Mouse (Mus musculus): ENCODE data around the gene Chtop.

Gene Chtop

DNA sequence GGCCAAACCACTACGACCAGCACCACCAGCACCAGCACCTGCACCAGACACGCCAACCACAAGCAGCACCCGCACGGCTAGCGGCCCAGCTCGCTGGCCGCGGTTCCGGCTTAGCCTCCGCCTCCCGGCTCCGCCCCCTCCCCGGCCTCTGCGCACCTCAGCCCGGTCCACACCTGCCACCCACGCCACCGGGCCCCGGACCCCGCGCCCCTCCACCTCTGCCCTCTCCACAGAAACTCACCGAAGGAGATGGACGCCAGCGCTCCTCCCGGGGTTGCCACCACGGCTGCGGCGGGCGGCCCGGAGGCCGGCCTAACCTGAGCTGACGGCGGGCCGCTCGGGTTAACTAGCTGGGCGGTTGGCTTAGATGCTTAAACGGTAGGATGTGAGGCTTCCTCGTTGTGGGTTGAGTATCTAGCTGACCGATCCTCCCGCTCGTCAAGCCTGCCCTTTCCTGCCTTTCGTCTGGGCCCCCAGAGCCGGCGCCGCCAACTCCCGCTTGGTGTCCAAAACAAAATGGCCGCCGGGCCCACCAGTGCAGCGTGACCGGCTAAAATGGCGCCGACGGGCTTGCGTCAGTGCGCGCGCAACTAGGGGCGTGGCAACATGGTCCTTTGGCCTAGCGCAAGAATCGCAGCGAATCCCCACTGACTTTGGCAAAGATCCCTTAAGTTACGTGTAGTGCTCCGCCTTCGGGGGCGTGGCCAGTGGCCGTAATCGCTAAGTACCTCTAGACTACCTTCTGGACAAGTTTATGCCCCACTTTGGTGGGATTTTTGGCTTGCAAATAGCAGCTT, at the start of gene Chtop:
Gene Chtop, minus strand, starts transcription at position 549 of the 797 bp plus-strand sequence.
- DNase-seq = peak; percentile 99 to 100

- DNase-seq = no peak
Measured at GRCm38 (mm10) chr3:90555954-90556353, 46.7 kb upstream of the Chtop start.

DNA sequence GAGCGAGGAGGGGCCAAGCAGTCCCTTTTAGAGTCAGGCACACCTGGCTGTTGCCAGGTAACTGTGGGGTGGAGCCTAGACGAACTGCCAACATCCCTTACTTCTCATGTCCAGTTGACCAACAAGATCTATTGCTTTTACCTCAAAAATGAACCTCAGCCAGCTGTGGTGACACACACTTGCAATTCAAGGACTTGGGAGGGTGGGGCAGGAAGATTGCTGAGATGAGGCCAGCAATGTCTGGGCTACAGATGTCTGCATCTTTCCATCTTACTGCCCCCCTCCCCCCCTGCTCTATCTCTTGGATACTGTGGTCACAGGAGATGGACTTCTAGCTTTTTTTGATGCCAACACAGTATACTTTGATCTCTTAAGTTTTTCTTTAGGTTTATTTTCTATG, 42.9 kb upstream of the Chtop start:
- DNase-seq = no peak

- DNase-seq = no peak
Measured at GRCm38 (mm10) chr3:90550421-90550790, 41.1 kb upstream of the Chtop start.

GRCm38 (mm10) chr3:90549676-90550420, 40.5 kb upstream of the Chtop start:
- no peak for DNase-seq

DNA sequence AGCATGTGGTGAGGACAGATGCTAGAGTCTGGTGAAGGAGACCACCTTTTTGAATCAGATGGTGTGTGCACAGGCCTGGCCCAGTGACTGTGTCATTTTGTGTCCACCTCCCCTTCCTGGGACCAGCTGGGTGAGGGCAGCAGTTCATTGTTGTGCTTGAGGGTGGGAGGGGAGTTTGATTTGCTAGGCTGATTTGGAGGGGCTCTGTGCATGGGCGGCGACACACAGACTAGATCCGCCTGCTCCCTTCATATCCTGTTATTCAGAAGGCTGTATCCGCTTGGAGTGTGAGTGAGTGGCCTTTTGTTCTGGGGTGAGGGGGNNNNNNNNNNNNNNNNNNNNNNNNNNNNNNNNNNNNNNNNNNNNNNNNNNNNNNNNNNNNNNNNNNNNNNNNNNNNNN, 31.6 kb upstream of the Chtop start:
- no peak for DNase-seq

DNA sequence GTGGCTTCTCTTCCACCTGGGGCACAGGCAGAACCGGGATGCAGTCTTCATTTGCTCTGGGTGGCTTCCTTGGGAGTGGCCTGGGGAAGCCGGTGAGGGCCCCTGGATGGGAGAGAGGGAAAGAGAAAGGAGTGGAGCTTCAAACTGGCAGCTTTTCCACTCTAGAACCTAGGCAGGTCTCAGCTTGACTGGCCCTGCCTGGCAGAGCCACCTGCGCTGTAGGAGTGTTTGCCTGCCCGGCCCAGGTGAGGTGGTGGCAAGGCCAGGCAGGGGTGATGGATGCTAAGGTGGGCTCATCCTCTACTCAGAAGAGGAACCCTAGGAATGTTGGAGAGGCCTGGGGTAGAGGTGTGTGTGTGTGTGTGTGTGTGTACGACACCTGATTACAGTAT, 28.6 kb upstream of the Chtop start:
- DNase-seq = no peak

GRCm38 (mm10) chr3:90537141-90537904, 28.0 kb upstream of the Chtop start, which contains the start of gene S100a16:
Gene S100a16 (plus strand): TSS chr3:90537254.
- peak; percentile 61 to 75 for DNase-seq

- DNase-seq = no peak
Measured at GRCm38 (mm10) chr3:90535446-90535845, 26.1 kb upstream of the Chtop start.

- no peak for DNase-seq
Measured at GRCm38 (mm10) chr3:90531713-90532112, 22.4 kb upstream of the Chtop start.

GRCm38 (mm10) chr3:90527291-90527873, 18.1 kb upstream of the Chtop start:
- DNase-seq = no peak

- no peak for DNase-seq
Measured at GRCm38 (mm10) chr3:90526580-90526979, 17.3 kb upstream of the Chtop start, which contains the start of gene S100a14. Gene S100a14 (plus strand): TSS chr3:90526856.

DNA sequence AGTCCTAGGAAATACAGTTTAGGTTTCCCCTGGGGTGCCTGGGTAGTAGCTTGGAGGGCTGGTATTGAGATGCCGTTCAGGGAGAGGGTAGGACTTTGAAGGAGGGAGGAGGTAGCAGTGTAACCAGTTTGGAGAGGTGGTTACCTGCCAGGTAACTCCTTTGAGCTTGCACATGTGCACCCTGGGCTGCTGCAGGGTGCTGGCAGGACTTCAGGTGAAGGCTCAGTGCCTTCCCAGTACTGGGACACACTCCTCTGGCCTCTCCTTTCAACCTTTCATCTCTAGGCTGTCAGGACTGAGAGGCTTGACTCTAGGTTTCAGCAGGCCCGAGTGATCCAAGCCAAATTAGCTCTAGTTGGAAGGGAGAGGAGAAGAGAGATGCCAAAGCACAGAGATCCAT, 16.8 kb upstream of the Chtop start:
- no peak for DNase-seq

GRCm38 (mm10) chr3:90525421-90525820, 16.1 kb upstream of the Chtop start:
- peak; percentile 25 to 40 for DNase-seq

DNA sequence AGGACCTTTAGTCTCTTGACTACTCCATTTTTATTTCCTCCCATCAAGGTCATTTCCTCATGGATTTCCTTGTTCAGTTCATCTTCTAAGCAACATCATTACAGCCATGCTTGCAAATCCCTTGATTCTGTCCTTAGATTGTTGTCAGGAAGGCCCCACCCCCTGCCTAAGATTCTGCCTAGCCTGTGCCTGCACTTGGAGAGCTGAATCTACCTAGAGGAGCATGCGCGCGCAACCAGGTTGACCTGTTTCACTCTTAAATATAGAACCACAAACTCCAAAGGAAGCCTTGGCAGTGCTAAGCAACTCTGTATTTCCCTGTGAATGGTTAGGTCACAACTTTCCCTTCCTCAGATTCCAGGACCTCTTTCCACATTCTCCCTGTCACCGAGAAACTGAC, 8.4 kb upstream of the Chtop start:
- no peak for DNase-seq

GRCm38 (mm10) chr3:90515789-90516188, 6.5 kb upstream of the Chtop start:
- no peak for DNase-seq

DNA sequence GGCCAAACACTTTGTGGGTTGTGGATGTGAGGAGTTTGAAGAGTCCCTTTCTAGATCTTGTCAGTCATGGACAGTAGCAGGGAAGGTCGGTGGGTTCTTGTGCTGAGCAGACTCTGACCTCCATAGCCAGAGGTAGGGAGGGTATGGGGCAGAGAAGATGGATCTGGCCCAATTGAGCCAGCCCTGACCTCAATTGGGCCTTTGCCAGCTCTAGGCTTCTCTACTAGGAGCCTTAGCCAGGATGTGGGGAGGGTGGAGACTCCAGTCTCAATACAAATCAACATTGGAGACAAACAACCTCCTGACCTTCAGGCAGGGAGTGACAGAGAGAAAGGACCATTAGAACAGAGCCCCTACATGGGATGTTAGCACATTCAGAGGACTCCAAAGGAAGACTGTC, 5.9 kb upstream of the Chtop start:
- no peak for DNase-seq

GRCm38 (mm10) chr3:90514691-90515090, 5.4 kb upstream of the Chtop start:
- peak in 1 of 2 experiments; percentile 49 for DNase-seq

DNA sequence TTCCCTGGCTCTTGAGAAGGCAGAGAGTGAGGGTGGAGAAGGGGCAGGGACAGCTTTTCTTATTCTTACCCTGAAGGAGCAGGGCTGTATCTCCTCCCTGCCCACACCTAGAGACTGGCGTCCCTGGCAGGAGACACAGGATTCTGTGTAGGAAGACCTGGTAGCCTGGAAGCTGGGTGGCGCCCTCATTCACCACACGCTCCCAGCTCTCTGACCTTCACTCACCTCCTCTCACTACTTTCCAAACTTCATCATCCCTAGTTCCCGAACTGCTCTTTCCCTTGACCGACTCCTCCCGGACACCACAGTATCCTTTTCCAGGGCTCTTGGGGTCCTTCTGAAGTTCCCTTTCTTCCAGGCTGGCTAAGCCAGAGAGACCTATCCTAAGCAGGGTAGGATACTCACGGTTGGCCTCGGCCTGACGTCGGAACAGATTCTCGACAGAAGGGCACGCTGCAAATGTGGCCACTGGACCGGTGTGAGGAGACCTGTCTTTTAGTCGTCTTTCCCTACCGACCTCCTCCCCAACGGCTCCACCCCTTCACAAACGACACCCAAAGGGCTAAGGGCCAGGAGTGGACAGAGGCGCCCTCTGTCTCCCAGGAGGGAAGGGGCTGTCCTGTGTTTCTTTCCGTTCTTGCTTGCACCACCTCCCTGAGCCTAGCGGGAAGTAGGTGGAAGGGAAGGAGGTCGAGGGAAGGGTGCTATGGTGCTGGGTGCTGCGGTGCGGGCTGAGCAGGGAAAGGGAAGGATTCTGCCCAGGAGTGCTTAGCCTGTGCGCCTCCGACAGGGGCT, 4.7 kb upstream of the Chtop start, which contains the start of the genes S100a1 and S100a13:
Gene S100a1, minus strand, starts transcription at position 597 of the 795 bp plus-strand sequence.
Gene S100a13, plus strand, starts transcription at position 640 of the 795 bp plus-strand sequence.
- DNase-seq = peak; percentile 46 to 61

GRCm38 (mm10) chr3:90512948-90513642, 3.8 kb upstream of the Chtop start:
- no peak for DNase-seq

DNA sequence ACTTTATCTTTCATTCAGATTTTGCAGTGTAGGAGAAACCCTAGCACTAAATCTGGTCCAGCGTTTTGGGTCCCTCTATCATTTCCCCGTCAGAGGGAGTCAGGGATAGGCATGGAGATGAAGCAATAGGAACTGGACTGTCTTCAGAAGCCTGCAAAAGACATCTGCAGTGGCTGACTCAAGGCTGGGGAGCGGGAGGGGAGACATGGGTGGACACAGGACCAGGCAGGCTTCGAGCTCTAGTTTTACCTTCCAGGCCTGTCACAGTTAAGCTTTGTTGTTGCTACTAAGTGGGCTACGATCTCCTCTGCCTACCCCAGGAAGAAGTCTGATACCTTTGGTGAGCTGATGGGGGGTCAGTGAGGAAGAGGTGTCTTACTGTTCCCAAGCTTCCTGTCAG, 3.0 kb upstream of the Chtop start:
- DNase-seq = no peak
